Comparison of ENCODE assay signal across 8 mouse cellular contexts in genomic region chr11:60115638-60116276, GRCm38 (mm10). TPM values are rescaled to one million over a fixed set of nuclear protein-coding genes. Genes with fewer than 3 reads are reported as not detected.
DNase-seq lines count a peak whose midpoint lies in the region; ATAC-seq lines count a peak whose summit lies in the region.

No protein-coding gene starts in this region.

- peak overlapping the region; percentile 99 for H3K27ac ChIP-seq in heart, embryonic 16.5 days (ENCODE audit: low read length)
- H3K27ac ChIP-seq in hindbrain, embryonic 11.5 days (ENCODE audit: low read depth, low read length): peak overlapping the region; percentile 91
- H3K27ac ChIP-seq in midbrain, embryonic 11.5 days (ENCODE audit: low read depth, low read length): no peak overlapping the region

- 10% methylated on average over 6 of the region's 6 CpGs for WGBS in heart, embryonic 16.5 days
- 45% methylated on average over 6 of the region's 6 CpGs for WGBS in hindbrain, embryonic 11.5 days
- 30% methylated on average over 6 of the region's 6 CpGs for WGBS in midbrain, embryonic 11.5 days

- DNase-seq in heart, adult 18-20 months: no peak
- peak; percentile 68 for DNase-seq in MEL-GATA-1-ER (ENCODE audit: extremely low read depth, low read depth)
- no peak for DNase-seq in hindbrain, embryonic 11.5 days (ENCODE audit: low spot score)
- DNase-seq in midbrain, embryonic 11.5 days (ENCODE audit: low spot score, missing footprints): no peak
- no peak for DNase-seq in spleen, postnatal 10 days (ENCODE audit: low spot score in 2 of 2)
- no peak for DNase-seq in adrenal gland, adult 2 months
- no peak for DNase-seq in layer of hippocampus, adult 18-20 months (ENCODE audit: low spot score in 2 of 2)

- no peaks in the 10 kb centered on the region for H3K27me3 ChIP-seq in heart, embryonic 16.5 days (ENCODE audit: control insufficient read depth, insufficient read depth, low read length)
- no peaks in the 10 kb centered on the region for H3K27me3 ChIP-seq in hindbrain, embryonic 11.5 days (ENCODE audit: control insufficient read depth, insufficient read depth, low read length)
- H3K27me3 ChIP-seq in midbrain, embryonic 11.5 days (ENCODE audit: control insufficient read depth, insufficient read depth, low read length): no peaks in the 10 kb centered on the region

- H3K4me1 ChIP-seq in heart, embryonic 16.5 days (ENCODE audit: control insufficient read depth, insufficient read depth, low read length): peaks cover 75% of the 10 kb centered on the region
- peaks cover 19% of the 10 kb centered on the region for H3K4me1 ChIP-seq in hindbrain, embryonic 11.5 days (replicated peaks; ENCODE audit: control insufficient read depth, insufficient read depth, low read length)
- peaks cover 25% of the 10 kb centered on the region for H3K4me1 ChIP-seq in midbrain, embryonic 11.5 days (ENCODE audit: control insufficient read depth, insufficient read depth, low read length)

- no peaks in the 10 kb centered on the region for H3K9me3 ChIP-seq in heart, embryonic 16.5 days (replicated peaks; ENCODE audit: control insufficient read depth, low read length)
- no peaks in the 10 kb centered on the region for H3K9me3 ChIP-seq in hindbrain, embryonic 11.5 days (ENCODE audit: control insufficient read depth, low read length)
- H3K9me3 ChIP-seq in midbrain, embryonic 11.5 days (ENCODE audit: control insufficient read depth, low read length): no peaks in the 10 kb centered on the region

- ATAC-seq in heart, embryonic 16.5 days (replicated peaks; ENCODE audit: extremely low read depth, insufficient read depth, low FRiP score): 0 out of 2 replicates have a peak, but pooled peaks have one; percentile 8
- no peak for ATAC-seq in hindbrain, embryonic 11.5 days (ENCODE audit: low FRiP score)
- no peak for ATAC-seq in midbrain, embryonic 11.5 days (ENCODE audit: low FRiP score)

- peak overlapping the region; percentile 79 for H3K9ac ChIP-seq in heart, embryonic 16.5 days (ENCODE audit: low read length)
- H3K9ac ChIP-seq in hindbrain, embryonic 11.5 days (ENCODE audit: low read depth, low read length): peak overlapping the region; percentile 69
- peak overlapping the region; percentile 57 for H3K9ac ChIP-seq in midbrain, embryonic 11.5 days (ENCODE audit: low read length)

- H3K36me3 ChIP-seq in heart, embryonic 16.5 days (ENCODE audit: control insufficient read depth, insufficient read depth): no peaks in the 10 kb centered on the region
- no peaks in the 10 kb centered on the region for H3K36me3 ChIP-seq in hindbrain, embryonic 11.5 days (ENCODE audit: control insufficient read depth, insufficient read depth, low read length)
- no peaks in the 10 kb centered on the region for H3K36me3 ChIP-seq in midbrain, embryonic 11.5 days (ENCODE audit: control insufficient read depth, insufficient read depth, low read length)

- H3K4me2 ChIP-seq in heart, embryonic 16.5 days (ENCODE audit: low read depth, low read length): peak overlapping the region; percentile 91
- H3K4me2 ChIP-seq in hindbrain, embryonic 11.5 days (replicated peaks; ENCODE audit: low read depth, low read length): peak overlapping the region; percentile 85
- H3K4me2 ChIP-seq in midbrain, embryonic 11.5 days: peak overlapping the region; percentile 82

- H3K4me3 ChIP-seq in heart, embryonic 16.5 days (ENCODE audit: low read length): peak overlapping the region; percentile 61
- peak overlapping the region; percentile 45 for H3K4me3 ChIP-seq in hindbrain, embryonic 11.5 days (ENCODE audit: low read depth, low read length)
- H3K4me3 ChIP-seq in midbrain, embryonic 11.5 days (ENCODE audit: low read depth, low read length): peak overlapping the region; percentile 41

RNA-seq across cellular contexts. Expression of gene Rai1, which starts 10.9 kb away (rescaled TPM):
- polyA plus RNA-seq in heart, embryonic 16.5 days (2015; fragmentation: Nextera tagmentation; extraction: Ambion mirVana): 15.7 TPM in 2 replicates
- 10 to 100 TPM; 18.0 to 23.0 TPM for total RNA-seq in heart, adult 18-20 months (2021)
- polyA plus RNA-seq in hindbrain, embryonic 11.5 days (2014; fragmentation: Nextera tagmentation; extraction: Ambion mirVana): 22.6 and 28.1 TPM in 2 replicates
- polyA plus RNA-seq in midbrain, embryonic 11.5 days (2014; fragmentation: Nextera tagmentation; extraction: Ambion mirVana): 19.0 and 23.9 TPM in 2 replicates
- 10 to 100 TPM; 41.4 to 46.7 TPM for total RNA-seq in adrenal gland, adult 2 months (2021)
- polyA plus RNA-seq in adrenal gland, adult 2 months (2012; rRNA removed): 72.1 and 82.5 TPM in 2 replicates
- total RNA-seq in layer of hippocampus, adult 18-20 months (2021): 10 to 100 TPM; 76.2 to 80.9 TPM
